Mouse (Mus musculus) G1E-ER4 (cell line): ENCODE measurements around the gene Ifna13. TPM values are rescaled to one million over a fixed set of nuclear protein-coding genes. Genes with fewer than 3 reads are reported as not detected.

Experiments
- GATA1 ChIP-seq: IDR thresholded peaks from one replicate; pipeline ENCODE4 v1.8.0; 2012; ENCODE audit warnings: low read length, inconsistent platforms
- polyA plus RNA-seq: library from polyadenylated mRNA; stranded (reverse); fragments of >175 nt; gene quantifications from 2 replicates; pipeline ENCODE4 v1.2.3, GENCODE M21; 2012

Ifna13 gene
- polyA plus RNA-seq = not detected in 2 replicates

DNA sequence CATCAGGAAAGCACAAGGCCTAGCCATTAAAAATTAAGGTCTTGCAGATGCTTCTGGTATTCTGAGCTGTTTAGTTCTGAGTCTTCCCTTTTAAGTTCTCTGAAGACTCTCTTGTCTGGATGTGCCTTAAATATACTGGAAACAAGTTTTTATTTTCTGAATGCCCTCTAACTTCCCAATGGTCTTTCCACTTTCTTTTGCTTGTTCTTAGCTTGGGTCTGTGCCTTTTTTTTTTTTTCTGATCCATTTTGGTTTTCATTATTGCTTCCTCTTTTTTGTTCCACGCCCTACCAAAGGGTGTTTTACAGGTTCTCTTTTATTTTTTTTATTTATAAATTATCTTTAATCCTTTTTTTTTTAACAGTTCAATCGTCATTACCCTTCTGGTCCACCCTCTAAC is at the start of gene Ifna13:
Gene Ifna13 (minus strand): TSS at position 101 of the 400 bp plus-strand sequence.
- no peak for TF ChIP-seq GATA1

DNA sequence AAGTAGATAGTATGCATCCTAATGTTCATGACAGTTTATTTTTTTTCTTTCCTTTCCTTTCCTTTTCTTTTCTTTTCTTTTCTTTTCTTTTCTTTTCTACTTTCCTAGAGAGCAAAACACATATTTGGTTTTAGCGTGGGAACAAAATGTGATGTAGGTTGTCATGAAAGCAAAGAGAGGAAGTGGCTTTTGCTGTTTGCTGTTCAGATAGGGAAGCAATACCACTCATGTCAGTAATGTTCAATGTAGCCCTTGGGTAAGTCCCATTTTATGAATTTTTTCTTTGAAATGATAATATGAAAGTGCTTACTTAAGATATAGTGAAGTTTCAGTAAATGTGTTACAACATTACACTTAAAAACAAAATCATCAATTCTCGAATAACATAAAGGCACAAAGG is 49.1 kb upstream of the Ifna13 start:
- TF ChIP-seq GATA1 = no peak

DNA sequence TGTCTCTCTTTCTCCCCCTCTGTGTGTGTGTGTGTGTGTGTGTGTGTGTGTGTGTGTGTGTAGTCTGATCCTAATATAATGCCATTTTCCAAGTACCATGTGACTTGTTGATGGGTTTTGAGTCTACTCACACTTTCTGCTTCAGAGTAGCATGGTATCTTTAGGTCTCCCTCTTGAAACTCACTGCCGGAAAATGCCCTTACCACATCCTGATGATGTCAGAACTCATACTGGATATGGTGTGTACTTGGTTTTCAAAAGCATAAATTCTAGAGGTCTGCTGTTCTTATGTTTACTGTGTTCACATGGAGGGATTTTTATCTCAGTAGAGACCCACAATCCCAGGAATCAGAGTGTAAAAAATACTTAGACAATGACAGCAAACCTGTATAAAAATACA is 48.3 kb upstream of the Ifna13 start:
- TF ChIP-seq GATA1 = no peak

DNA sequence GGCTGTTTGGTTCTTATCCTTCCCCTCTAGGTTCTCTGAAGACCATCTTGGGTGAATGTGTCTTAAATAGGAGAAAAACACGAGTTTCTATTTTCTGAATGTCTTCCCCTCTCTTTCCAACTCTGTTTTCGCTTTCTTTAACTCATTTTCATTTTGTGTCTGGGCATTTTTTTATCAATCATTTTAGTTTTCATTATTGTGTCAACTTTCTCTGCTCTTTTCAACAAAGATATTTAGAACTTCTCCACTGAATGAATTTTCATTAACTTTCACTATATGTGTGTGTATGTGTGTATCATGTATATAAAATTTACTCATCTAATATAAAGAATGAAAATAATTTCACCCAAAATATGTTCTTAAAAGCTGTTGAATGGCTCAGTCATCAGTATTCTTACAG is 47.0 kb upstream of the Ifna13 start, which contains the start of gene Ifnab:
Gene Ifnab (minus strand): TSS at position 101 of the 400 bp plus-strand sequence.
- no peak for TF ChIP-seq GATA1

DNA sequence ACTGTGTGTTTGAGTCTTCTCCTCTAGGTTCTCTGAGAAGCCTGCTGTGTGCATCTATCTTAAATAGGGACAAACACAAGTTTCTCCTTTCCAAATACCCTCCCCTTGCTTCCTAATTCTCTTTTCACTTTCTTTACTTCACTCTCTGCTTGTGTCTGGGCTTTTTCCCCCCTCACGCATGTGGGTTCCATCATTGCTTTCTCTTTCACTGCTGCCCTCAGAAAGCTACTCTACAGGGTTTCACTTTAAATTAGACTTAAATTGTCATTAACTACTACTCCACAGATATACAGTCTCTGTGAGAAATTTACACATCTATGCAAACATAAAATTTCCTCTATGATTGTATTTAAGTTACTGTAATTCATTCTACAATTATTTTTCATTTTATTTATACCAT is 39.6 kb upstream of the Ifna13 start, which contains the start of gene Ifna2:
Gene Ifna2 (minus strand): TSS at position 101 of the 400 bp plus-strand sequence.
- no peak for TF ChIP-seq GATA1

DNA sequence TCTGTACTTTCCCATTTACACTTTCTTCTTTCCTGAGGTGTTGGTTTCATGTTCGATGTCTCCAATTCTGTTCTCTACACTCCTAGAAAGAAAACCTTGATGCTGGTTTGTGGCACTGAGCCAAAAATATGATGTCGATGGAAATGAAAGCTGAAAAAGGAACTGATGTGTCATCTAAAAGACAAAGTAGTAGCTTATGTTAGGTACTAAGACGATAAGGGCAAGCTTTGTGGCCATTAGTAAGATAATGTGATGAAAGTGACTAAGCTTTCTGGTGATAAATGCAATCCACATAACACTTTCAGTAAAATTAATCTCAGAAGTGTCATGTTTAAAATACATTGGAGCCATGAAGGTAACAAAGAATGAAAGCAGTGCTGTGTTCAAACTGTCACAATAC is 37.1 kb upstream of the Ifna13 start:
- no peak for TF ChIP-seq GATA1

DNA sequence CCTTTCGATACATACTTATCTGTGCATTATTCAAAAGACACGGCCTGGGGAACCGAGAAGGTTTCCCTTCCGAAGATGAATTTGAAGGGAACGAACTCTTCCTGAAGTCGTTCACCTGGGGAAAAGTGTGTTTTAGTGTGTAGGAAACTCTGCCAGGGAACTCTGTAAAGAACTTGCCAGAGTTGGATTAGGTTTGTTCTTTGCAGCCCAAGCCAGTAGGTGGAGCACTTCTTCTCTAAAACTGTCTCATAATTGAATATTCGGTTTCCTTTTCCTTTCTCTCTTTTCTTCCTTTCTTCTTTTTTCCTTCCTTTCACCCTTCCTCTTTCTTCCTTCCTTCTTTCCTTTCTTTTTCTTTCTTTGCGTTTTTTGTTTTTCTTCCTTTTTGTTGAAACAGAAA is 36.1 kb upstream of the Ifna13 start:
- TF ChIP-seq GATA1 = no peak

DNA sequence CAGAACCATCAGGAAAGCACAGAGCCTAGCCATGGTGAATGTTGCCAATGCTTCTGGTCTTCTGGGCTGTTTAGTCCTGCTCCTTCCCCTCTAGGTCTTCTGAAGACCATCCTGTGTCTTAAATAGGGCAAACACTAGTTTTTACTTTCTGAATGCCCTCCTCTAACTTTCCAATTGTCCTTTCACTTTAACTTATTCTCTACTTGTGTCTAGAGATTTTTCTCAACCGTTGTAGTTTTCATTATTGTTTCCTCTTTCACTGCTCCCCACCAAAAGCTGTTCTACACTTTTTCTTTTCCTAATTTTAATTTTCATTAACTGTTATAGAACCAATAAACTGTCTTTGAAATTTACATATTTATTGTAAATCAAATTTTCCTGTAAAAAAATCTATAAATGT is 32.6 kb upstream of the Ifna13 start, which contains the start of gene Ifna16:
Gene Ifna16 (minus strand): TSS at position 101 of the 400 bp plus-strand sequence.
- TF ChIP-seq GATA1 = no peak

DNA sequence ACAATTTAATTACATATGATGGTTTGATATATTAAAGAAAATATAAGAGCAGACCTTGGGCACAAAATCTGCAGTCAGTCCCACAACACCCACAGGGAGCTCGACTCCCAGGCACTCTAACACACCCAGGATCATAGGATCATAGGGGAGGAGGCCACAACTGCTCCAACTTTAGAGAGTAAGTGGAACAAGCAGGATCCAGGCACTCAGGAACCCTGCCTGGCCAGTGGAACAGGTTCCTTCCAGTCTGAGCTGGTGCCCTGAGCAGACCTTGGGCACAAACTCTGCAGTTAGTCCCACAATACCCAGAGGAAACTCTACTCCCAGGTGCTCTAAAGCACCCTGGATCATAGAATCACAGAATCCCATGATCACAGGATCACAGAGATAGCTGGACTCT is 11.2 kb upstream of the Ifna13 start:
- no peak for TF ChIP-seq GATA1

DNA sequence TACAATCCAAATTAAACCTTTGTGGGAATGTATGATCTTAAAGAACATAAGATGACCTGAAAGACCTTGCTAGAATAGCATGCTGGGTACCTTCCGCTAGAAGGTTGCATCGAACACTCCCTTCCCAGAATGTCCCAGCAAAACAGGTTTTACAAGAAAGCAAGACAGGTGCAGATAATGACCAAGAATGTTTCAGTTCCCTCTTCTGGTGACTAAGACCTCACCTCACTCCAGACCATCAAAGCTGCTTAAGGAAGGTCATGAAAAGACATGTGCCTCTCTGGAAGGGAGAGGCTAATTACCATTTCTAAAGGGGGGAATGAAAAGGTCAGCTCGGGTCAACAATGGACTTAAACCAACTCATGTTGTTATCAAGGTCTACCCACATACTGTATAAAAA is 9.4 kb upstream of the Ifna13 start:
- no peak for TF ChIP-seq GATA1

DNA sequence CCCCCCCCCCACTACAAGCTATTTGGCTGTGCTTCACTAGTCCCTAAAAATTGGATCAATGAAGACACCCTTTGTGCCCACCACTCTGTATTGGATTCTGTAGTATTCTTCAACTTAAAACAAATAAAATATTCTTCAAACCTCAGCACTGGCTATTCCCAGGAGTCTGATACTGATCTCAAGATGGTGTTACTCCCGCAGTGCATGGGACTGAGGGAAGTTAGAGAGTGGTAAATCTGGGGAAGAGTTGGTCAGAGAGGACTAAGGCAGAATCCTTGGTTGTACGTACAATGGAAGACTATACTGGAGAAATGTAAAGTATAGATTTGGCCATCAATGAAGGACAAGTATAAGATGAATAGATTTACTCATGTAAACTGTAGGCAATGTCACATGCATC is 1.7 kb downstream of the Ifna13 start:
- no peak for TF ChIP-seq GATA1

DNA sequence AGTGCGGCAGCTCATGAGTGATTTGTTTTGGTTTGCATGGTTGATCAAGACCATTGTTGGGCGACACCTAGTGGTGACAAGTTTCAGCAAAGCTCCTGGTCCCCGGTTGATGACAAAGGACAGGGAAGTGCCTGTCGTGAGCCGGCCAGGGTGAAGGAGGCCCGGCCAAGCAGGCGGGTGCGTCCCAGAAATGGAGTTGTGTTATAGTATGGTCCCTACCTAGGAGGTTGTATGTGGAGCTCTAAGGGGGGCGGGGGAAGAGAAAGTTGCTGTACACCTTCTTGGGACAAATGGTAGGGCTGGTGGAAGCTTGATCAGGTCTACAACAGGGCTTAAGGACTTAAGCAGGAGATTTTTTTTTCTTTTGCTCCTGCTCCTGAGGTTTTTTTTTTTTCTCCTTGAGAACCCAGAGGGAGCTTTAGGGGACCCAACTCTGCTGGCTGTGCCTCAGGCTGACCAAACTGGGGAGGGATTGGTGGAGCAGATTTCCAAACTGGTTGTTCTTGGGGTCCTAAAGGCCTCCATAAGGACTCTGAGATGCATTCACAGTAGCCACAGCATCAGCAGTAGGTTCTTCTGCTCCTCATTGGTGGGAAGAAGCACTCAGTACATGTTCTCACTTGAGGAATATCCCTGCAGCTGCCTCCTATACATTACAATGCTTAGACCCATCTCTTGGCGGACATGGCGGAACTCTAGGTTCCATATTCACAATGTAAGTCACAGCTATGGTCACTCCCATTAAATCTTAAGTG is 3.0 kb downstream of the Ifna13 start:
- no peak for TF ChIP-seq GATA1

DNA sequence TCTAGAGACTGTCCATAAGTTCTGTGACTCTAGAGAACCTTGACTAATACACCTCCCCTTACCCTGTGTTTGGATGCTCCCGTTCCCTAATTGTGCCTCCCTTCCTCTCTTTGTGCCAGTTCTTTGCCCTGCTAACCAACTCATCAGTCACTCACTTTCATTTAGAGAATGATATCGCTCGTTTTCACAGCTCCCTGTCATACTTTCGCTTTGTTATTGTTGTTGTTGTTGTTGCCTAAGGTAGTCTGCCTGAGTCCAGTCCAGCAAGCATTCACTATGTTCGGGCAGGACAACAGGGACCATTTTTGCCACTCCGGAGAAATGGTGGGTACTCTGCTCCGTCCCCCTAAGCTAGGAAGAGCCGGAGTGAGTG is 3.6 kb downstream of the Ifna13 start:
- no peak for TF ChIP-seq GATA1

DNA sequence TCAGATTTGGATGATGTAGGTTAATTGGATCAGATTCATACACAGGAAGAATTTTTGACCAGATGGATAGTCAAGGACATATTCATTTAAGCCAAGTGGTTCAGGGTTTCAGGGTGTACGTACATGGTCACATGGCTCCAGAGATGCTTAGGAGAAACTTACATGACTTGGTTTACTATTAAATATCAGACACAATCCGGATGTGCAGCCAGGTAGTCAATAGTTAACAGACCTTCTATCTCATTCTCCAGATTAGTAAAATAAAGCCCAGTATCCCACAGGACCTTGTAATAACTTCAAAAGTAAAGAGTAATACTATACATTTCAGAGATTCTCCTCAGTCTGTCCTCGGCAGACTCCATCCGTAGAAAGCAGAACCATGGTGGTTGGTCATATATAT is 9.9 kb downstream of the Ifna13 start, which contains the start of gene C87499:
Gene C87499 (minus strand): TSS at position 101 of the 400 bp plus-strand sequence.
- TF ChIP-seq GATA1 = no peak

DNA sequence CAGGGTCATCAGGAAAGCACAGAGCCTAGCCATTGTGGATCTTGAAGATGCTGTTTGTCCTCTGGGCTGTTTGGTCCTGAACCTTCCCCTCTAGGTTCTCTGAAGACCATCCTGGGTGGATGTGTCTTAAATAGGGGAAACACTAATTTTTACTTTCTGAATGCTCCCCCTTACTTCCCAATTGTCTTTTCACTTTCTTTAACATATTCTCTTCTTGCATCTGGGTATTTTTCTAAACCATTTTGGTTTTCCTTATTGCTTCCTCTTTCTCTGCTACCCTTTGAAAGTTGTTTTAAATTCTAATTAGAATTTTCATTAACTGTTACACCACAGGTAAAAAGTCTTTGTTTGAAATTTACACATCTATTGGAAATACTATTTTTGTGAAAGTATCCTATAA is 41.0 kb downstream of the Ifna13 start, which contains the start of gene Ifna12:
Gene Ifna12 (minus strand): TSS at position 101 of the 400 bp plus-strand sequence.
- no peak for TF ChIP-seq GATA1

Other genes starting within 250 kb of the Ifna13 start
- gene Hacd4, start 205.5 kb downstream of the Ifna13 start, polyA plus RNA-seq = not detected in 2 replicates
- not detected in 2 replicates for gene Ifnb1, start 121.7 kb downstream of the Ifna13 start, polyA plus RNA-seq
- not detected in 2 replicates for gene Ifna15, start 86.2 kb downstream of the Ifna13 start, polyA plus RNA-seq
- gene Ifna14, start 72.7 kb downstream of the Ifna13 start, polyA plus RNA-seq = not detected in 2 replicates
- not detected in 2 replicates for gene Ifna9, start 52.1 kb downstream of the Ifna13 start, polyA plus RNA-seq
- gene Ifna12, start 41.1 kb downstream of the Ifna13 start, polyA plus RNA-seq = not detected in 2 replicates
- gene C87499, start 10.0 kb downstream of the Ifna13 start, polyA plus RNA-seq = not detected in 2 replicates
- not detected in 2 replicates for gene Ifna16, start 32.5 kb upstream of the Ifna13 start, polyA plus RNA-seq
- not detected in 2 replicates for gene Ifna2, start 39.5 kb upstream of the Ifna13 start, polyA plus RNA-seq
- not detected in 2 replicates for gene Ifnab, start 46.9 kb upstream of the Ifna13 start, polyA plus RNA-seq
- gene Gm26566, start 77.3 kb upstream of the Ifna13 start, polyA plus RNA-seq = not detected in 2 replicates
- 6.4 and 7.6 TPM in 2 replicates for gene Klhl9, start 78.0 kb upstream of the Ifna13 start, polyA plus RNA-seq
- not detected in 2 replicates for gene Gm13271, start 110.4 kb upstream of the Ifna13 start, polyA plus RNA-seq
- gene Gm13283, start 115.7 kb upstream of the Ifna13 start, polyA plus RNA-seq = not detected in 2 replicates
- not detected in 2 replicates for gene Gm13290, start 129.4 kb upstream of the Ifna13 start, polyA plus RNA-seq
- gene Gm13289, start 132.5 kb upstream of the Ifna13 start, polyA plus RNA-seq = not detected in 2 replicates
- gene Gm13272, start 135.4 kb upstream of the Ifna13 start, polyA plus RNA-seq = not detected in 2 replicates
- not detected in 2 replicates for gene Ifnz, start 137.7 kb upstream of the Ifna13 start, polyA plus RNA-seq
- not detected in 2 replicates for gene Gm13276, start 141.2 kb upstream of the Ifna13 start, polyA plus RNA-seq
- gene Gm13277, start 144.2 kb upstream of the Ifna13 start, polyA plus RNA-seq = not detected in 2 replicates
- not detected in 2 replicates for gene Gm13278, start 147.1 kb upstream of the Ifna13 start, polyA plus RNA-seq
- gene Gm13275, start 150.0 kb upstream of the Ifna13 start, polyA plus RNA-seq = not detected in 2 replicates
- gene Gm13279, start 152.9 kb upstream of the Ifna13 start, polyA plus RNA-seq = not detected in 2 replicates
- not detected in 2 replicates for gene Gm13285, start 155.2 kb upstream of the Ifna13 start, polyA plus RNA-seq
- not detected in 2 replicates for gene Gm13287, start 158.8 kb upstream of the Ifna13 start, polyA plus RNA-seq
- gene Gm13288, start 161.1 kb upstream of the Ifna13 start, polyA plus RNA-seq = not detected in 2 replicates
- gene Ifna7, start 171.8 kb upstream of the Ifna13 start, polyA plus RNA-seq = not detected in 2 replicates
- not detected in 2 replicates for gene Ifna11, start 175.5 kb upstream of the Ifna13 start, polyA plus RNA-seq
- gene Ifna6, start 183.0 kb upstream of the Ifna13 start, polyA plus RNA-seq = not detected in 2 replicates
- not detected in 2 replicates for gene Ifna5, start 191.1 kb upstream of the Ifna13 start, polyA plus RNA-seq
- not detected in 2 replicates for gene Ifna4, start 197.4 kb upstream of the Ifna13 start, polyA plus RNA-seq
- gene Ifna1, start 205.6 kb upstream of the Ifna13 start, polyA plus RNA-seq = not detected in 2 replicates
- not detected in 2 replicates for gene Ifne, start 235.7 kb upstream of the Ifna13 start, polyA plus RNA-seq